Mouse (Mus musculus) thymus, adult 2 months (tissue): ENCODE results near the gene Rad54l2.

Experiments used
- CTCF ChIP-seq: fragments of 200-500 bp; IDR thresholded peaks from 2 replicates; pipeline ENCODE4 v1.5.1; 2012; ENCODE audit warnings: mild to moderate bottlenecking, control low read depth, low read length, moderate library complexity, borderline replicate concordance; ENCODE audit not compliant: control insufficient read depth, poor library complexity, insufficient read depth; ENCODE audit errors: extremely low read depth
- POLR2A ChIP-seq: fragments of 200-500 bp; IDR thresholded peaks from 2 replicates; pipeline ENCODE4 v1.6.1; 2012; ENCODE audit warnings: mild to moderate bottlenecking, low read length, control low read depth, moderate library complexity; ENCODE audit not compliant: control insufficient read depth, poor library complexity, insufficient read depth; ENCODE audit errors: extremely low read depth

- TF ChIP-seq POLR2A, result no peak
- no peak for TF ChIP-seq CTCF
Observed at GRCm38 (mm10) chr9:106771770-106772169, 17.2 kb downstream of the Rad54l2 start.
